Mouse (Mus musculus): ENCODE results near the gene Tbc1d14. TPM values are rescaled to one million over a fixed set of nuclear protein-coding genes. Genes with fewer than 3 reads are reported as not detected.

Tbc1d14 gene
- total and polyA plus RNA-seq, 2 experiments from 2014 or later = 3.9 to 8.3 TPM

GRCm38 (mm10) chr5:36559106-36559505 is 34.0 kb downstream of the Tbc1d14 start:
- H3K4me1 ChIP-seq (ENCODE audit: control insufficient read depth, insufficient read depth) = peaks cover 19% of the 10 kb centered on the region
- 87% methylated on average over 5 of the region's 5 CpGs for WGBS

DNA sequence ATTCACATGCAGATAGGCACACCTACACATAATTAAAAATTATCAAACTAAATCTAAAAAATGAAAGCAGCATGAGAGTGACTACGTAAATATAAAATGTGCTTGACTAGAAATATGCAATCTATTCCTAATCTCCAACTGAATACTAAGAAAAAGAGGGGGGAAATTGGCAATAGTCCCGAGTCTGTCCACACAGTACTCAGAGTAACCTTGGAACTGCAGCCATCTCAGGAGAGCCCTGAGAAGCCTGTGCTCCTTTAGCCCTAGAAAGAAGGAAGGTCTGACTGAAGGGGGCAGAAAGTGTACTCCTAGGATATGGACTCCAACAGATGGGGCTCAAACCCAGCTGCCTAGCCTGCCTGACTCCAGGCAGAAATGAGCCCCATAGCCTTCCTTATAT is 34.5 kb downstream of the Tbc1d14 start:
- no peak overlapping the region for H3K9ac ChIP-seq (replicated peaks; ENCODE audit: low read depth, low read length)
- peaks cover 23% of the 10 kb centered on the region for H3K4me1 ChIP-seq (ENCODE audit: control insufficient read depth, insufficient read depth)
- no peaks in the 10 kb centered on the region for H3K27me3 ChIP-seq (ENCODE audit: control insufficient read depth, insufficient read depth, low read length)
- no peak overlapping the region for H3K27ac ChIP-seq (ENCODE audit: low read depth)
- TF ChIP-seq EP300 (IDR thresholded peaks at IDR 0.05; ENCODE audit: low read depth) (no peak), CTCF (IDR thresholded peaks at IDR 0.05; ENCODE audit: low read depth) (no peak)
- DNase-seq (ENCODE audit: low spot score) (no peak), ATAC-seq (ENCODE audit: insufficient read depth, low read depth) (no peak)
- WGBS = 69% methylated on average over 2 of the region's 2 CpGs
- H3K9me3 ChIP-seq (replicated peaks; ENCODE audit: control insufficient read depth, low read length) = no peaks in the 10 kb centered on the region
- H3K4me2 ChIP-seq (ENCODE audit: low read depth, low read length) = no peak overlapping the region
- H3K36me3 ChIP-seq (replicated peaks; ENCODE audit: control insufficient read depth, insufficient read depth, low read length) = no peaks in the 10 kb centered on the region
- no peak overlapping the region for H3K4me3 ChIP-seq (ENCODE audit: low read depth, low read length)

More at GRCm38 (mm10) chr5:36559106-36559505, 34.0 kb downstream of the Tbc1d14 start:
- no peaks in the 10 kb centered on the region for H3K9me3 ChIP-seq (replicated peaks; ENCODE audit: control insufficient read depth, low read length)
- H3K4me2 ChIP-seq (ENCODE audit: low read depth, low read length) = no peak overlapping the region
- DNase-seq (ENCODE audit: low spot score) (no peak), ATAC-seq (ENCODE audit: insufficient read depth, low read depth) (no peak)
- TF ChIP-seq EP300 (IDR thresholded peaks at IDR 0.05; ENCODE audit: low read depth) (no peak), CTCF (IDR thresholded peaks at IDR 0.05; ENCODE audit: low read depth) (no peak)
- H3K27me3 ChIP-seq (ENCODE audit: control insufficient read depth, insufficient read depth, low read length) = no peaks in the 10 kb centered on the region
- H3K9ac ChIP-seq (replicated peaks; ENCODE audit: low read depth, low read length) = no peak overlapping the region
- no peak overlapping the region for H3K4me3 ChIP-seq (ENCODE audit: low read depth, low read length)
- H3K36me3 ChIP-seq (replicated peaks; ENCODE audit: control insufficient read depth, insufficient read depth, low read length) = no peaks in the 10 kb centered on the region
- no peak overlapping the region for H3K27ac ChIP-seq (ENCODE audit: low read depth)

DNA sequence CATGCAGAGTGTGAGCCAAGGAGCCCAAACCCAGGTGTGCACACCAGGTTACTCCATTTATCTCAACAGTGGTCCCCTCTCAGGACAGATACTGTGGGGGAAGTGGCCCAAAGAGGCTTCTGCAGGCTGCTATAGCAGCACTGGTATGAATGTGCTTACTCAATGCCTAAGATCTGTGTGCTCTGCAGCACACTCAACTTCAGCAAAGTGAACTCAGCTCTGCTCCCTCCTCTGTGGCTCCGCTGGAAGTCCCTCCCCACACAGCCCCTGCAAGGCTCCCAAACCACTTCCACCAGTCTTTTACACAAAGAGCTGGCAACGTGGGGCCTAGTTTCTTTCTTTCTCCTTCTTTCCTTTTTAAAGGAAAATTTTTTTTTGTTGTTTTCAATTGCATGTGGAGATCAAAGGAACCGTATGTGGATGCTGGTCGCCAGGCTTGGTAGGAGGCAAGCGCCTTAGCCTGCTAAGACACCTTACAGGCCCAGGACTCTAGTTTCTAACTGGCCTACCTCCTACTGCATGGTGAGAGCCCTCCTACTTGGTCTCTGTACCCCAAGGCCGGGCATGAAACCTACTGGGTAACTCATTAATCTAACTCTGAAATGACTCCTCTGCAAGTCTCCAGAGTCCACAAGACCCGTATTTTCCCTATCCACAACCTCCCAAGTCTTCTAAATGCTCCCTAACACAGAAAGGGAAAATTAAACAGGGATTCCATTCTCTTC is 35.3 kb downstream of the Tbc1d14 start:
- Histone ChIP-seq H3K4me2 (ENCODE audit: low read depth, low read length) (no peak overlapping the region), H3K27ac (ENCODE audit: low read depth) (no peak overlapping the region; the same call in 1 of the 2 replicates), H3K27me3 (ENCODE audit: control insufficient read depth, insufficient read depth, low read length) (no peaks in the 10 kb centered on the region), H3K9ac (replicated peaks; ENCODE audit: low read depth, low read length) (no peak overlapping the region), H3K4me1 (ENCODE audit: control insufficient read depth, insufficient read depth) (peaks cover 18% of the 10 kb centered on the region), H3K36me3 (replicated peaks; ENCODE audit: control insufficient read depth, insufficient read depth, low read length) (no peaks in the 10 kb centered on the region), H3K4me3 (ENCODE audit: low read depth, low read length) (no peak overlapping the region), H3K9me3 (replicated peaks; ENCODE audit: control insufficient read depth, low read length) (no peaks in the 10 kb centered on the region)
- WGBS = 67% methylated on average over 7 of the region's 7 CpGs
- no peak for DNase-seq (ENCODE audit: low spot score)
- TF ChIP-seq CTCF (IDR thresholded peaks at IDR 0.05; ENCODE audit: low read depth) = no peak
- ATAC-seq (ENCODE audit: insufficient read depth, low read depth) = no peak

GRCm38 (mm10) chr5:36556906-36557305 is 36.2 kb downstream of the Tbc1d14 start:
- H3K4me1 ChIP-seq (ENCODE audit: control insufficient read depth, insufficient read depth) = peaks cover 15% of the 10 kb centered on the region
- ATAC-seq (ENCODE audit: insufficient read depth, low read depth) (no peak), DNase-seq (ENCODE audit: low spot score) (no peak)
- H3K27ac ChIP-seq (ENCODE audit: low read depth) = no peak overlapping the region
- no peak overlapping the region for H3K4me3 ChIP-seq (ENCODE audit: low read depth, low read length)
- TF ChIP-seq EP300 (IDR thresholded peaks at IDR 0.05; ENCODE audit: low read depth) (no peak), CTCF (IDR thresholded peaks at IDR 0.05; ENCODE audit: low read depth) (no peak)
- H3K9ac ChIP-seq (replicated peaks; ENCODE audit: low read depth, low read length) = no peak overlapping the region
- no peaks in the 10 kb centered on the region for H3K36me3 ChIP-seq (replicated peaks; ENCODE audit: control insufficient read depth, insufficient read depth, low read length)
- H3K9me3 ChIP-seq (replicated peaks; ENCODE audit: control insufficient read depth, low read length) = no peaks in the 10 kb centered on the region
- no peaks in the 10 kb centered on the region for H3K27me3 ChIP-seq (ENCODE audit: control insufficient read depth, insufficient read depth, low read length)
- no peak overlapping the region for H3K4me2 ChIP-seq (ENCODE audit: low read depth, low read length)
- WGBS = 91% methylated on average over 3 of the region's 3 CpGs

DNA sequence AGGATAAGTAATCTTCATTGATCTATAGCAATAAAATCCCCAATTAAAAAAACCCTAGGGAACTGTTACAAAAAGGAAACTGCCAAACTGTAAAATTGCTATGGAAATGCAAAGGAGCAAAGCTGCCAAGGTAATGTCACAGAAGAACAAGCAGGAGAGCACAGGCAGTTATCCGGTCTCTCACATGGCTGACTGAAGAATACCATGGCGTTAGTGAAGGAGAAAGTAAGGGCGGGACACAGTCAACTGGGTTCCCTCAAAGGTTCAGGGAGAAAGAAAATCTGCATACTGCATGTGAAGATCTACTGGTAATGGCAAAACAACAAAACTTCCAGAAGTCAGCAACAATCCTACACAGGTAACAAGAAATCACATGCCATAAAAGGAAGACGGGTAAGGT is 36.8 kb downstream of the Tbc1d14 start:
- H3K9me3 ChIP-seq (replicated peaks; ENCODE audit: control insufficient read depth, low read length) = no peaks in the 10 kb centered on the region
- no peak overlapping the region for H3K9ac ChIP-seq (replicated peaks; ENCODE audit: low read depth, low read length)
- TF ChIP-seq EP300 (IDR thresholded peaks at IDR 0.05; ENCODE audit: low read depth) (no peak), CTCF (IDR thresholded peaks at IDR 0.05; ENCODE audit: low read depth) (no peak)
- ATAC-seq (ENCODE audit: insufficient read depth, low read depth) = no peak
- no peaks in the 10 kb centered on the region for H3K27me3 ChIP-seq (ENCODE audit: control insufficient read depth, insufficient read depth, low read length)
- 81% methylated on average over 4 of the region's 4 CpGs for WGBS
- H3K36me3 ChIP-seq (replicated peaks; ENCODE audit: control insufficient read depth, insufficient read depth, low read length) = no peaks in the 10 kb centered on the region
- no peak overlapping the region for H3K4me3 ChIP-seq (ENCODE audit: low read depth, low read length)
- DNase-seq (ENCODE audit: low spot score) = no peak
- H3K4me2 ChIP-seq (ENCODE audit: low read depth, low read length) = no peak overlapping the region
- H3K4me1 ChIP-seq (ENCODE audit: control insufficient read depth, insufficient read depth) = peaks cover 15% of the 10 kb centered on the region
- H3K27ac ChIP-seq (ENCODE audit: low read depth) = no peak overlapping the region

DNA sequence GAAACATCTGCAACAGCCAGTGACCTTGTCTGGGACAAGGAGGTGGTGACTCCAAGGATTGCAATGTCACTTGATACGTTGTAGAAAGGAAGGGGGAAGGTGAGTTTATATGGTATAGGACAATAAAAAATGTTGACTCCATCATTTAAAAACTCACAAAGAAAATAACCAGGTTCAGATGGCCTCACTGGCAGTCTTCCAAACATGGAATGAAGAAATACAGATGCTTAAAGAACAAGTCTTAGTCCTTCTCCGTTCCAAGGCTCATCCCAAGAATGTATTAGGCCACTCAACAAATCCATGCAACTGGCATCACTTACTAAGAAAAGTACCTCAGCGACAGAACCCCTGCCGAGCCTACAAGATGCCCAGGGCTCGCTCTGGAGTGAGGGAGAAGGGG is 38.6 kb downstream of the Tbc1d14 start:
- 30% methylated on average over 5 of the region's 5 CpGs for WGBS
- peak overlapping the region; percentile 55 for H3K27ac ChIP-seq (ENCODE audit: low read depth)
- H3K9me3 ChIP-seq (replicated peaks; ENCODE audit: control insufficient read depth, low read length) = no peaks in the 10 kb centered on the region
- H3K4me2 ChIP-seq (ENCODE audit: low read depth, low read length) = no peak overlapping the region
- no peaks in the 10 kb centered on the region for H3K36me3 ChIP-seq (replicated peaks; ENCODE audit: control insufficient read depth, insufficient read depth, low read length)
- H3K4me1 ChIP-seq (ENCODE audit: control insufficient read depth, insufficient read depth) = peaks cover 10% of the 10 kb centered on the region
- H3K4me3 ChIP-seq (ENCODE audit: low read depth, low read length) = no peak overlapping the region
- TF ChIP-seq EP300 (IDR thresholded peaks at IDR 0.05; ENCODE audit: low read depth) (no peak), CTCF (IDR thresholded peaks at IDR 0.05; ENCODE audit: low read depth) (no peak)
- H3K9ac ChIP-seq (replicated peaks; ENCODE audit: low read depth, low read length) = no peak overlapping the region
- no peaks in the 10 kb centered on the region for H3K27me3 ChIP-seq (ENCODE audit: control insufficient read depth, insufficient read depth, low read length)
- no peak; the same call in 1 of the 2 replicates for ATAC-seq (ENCODE audit: insufficient read depth, low read depth)
- no peak for DNase-seq (ENCODE audit: low spot score)

Measured in heart, postnatal 0 days (tissue).